8 mouse cellular contexts compared by ENCODE assay signal in the genomic region with DNA sequence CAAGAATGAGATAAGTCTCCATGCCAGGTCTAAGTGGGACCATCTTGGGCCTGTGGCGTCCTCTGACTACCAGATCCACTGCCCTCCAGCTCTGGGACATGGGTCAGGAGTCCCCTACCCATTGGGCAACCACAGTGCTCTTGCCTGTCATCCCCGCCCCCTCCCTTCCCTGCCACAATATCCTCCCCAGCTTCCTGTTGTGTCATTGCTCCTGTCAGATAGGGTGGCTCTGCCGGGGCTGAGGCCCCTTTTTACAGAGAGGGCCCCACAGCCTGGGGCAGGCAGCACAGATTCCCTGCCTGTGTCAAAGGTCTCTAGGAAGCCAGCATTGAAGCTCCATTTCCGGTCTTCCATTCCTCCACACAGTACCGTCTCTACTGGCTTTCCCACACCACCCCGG.
A peak's percentile ranks its signal among the peaks of the same experiment; 100 is the strongest.
DNase-seq lines count a peak whose midpoint lies in the region; ATAC-seq and TF ChIP-seq lines count a peak whose summit lies in the region.

No protein-coding gene starts in this region.

- peak overlapping the region; percentile 96 for H3K4me2 ChIP-seq in heart, embryonic 16.5 days (ENCODE audit: low read depth, low read length)
- peak overlapping the region; percentile 76 for H3K4me2 ChIP-seq in liver, embryonic 16.5 days (ENCODE audit: low read depth, low read length)

- no peaks in the 10 kb centered on the region for H3K9me3 ChIP-seq in heart, embryonic 16.5 days (replicated peaks; ENCODE audit: control insufficient read depth, low read length)
- no peaks in the 10 kb centered on the region for H3K9me3 ChIP-seq in liver, embryonic 16.5 days (replicated peaks; ENCODE audit: control insufficient read depth, low read length)

- ATAC-seq in heart, embryonic 16.5 days (replicated peaks; ENCODE audit: extremely low read depth, insufficient read depth, low FRiP score), result 0 out of 2 replicates have a peak, but pooled peaks have one; percentile 10
- peak; percentile 56 for ATAC-seq in liver, embryonic 16.5 days (ENCODE audit: low read depth)

- TF ChIP-seq POLR2A in lung, adult 2 months (IDR thresholded peaks at IDR 0.05; ENCODE audit: borderline replicate concordance, extremely low read depth, low read depth, low read length), result peak; percentile 33; the same call in 1 of the 2 replicates
- no peak for TF ChIP-seq POLR2A in olfactory bulb, adult 2 months (IDR thresholded peaks at IDR 0.05; ENCODE audit: insufficient read depth, low read depth, low read length)

- H3K4me1 ChIP-seq in lung, adult 2 months (ENCODE audit: control insufficient read depth, insufficient read depth, low read length), result peaks cover 38% of the 10 kb centered on the region
- peaks cover 78% of the 10 kb centered on the region for H3K4me1 ChIP-seq in heart, embryonic 16.5 days (ENCODE audit: control insufficient read depth, insufficient read depth, low read length)
- peaks cover 86% of the 10 kb centered on the region for H3K4me1 ChIP-seq in liver, embryonic 16.5 days (ENCODE audit: control insufficient read depth, low read depth, low read length)
- H3K4me1 ChIP-seq in olfactory bulb, adult 2 months (ENCODE audit: control insufficient read depth, insufficient read depth, low read length), result peaks cover 46% of the 10 kb centered on the region

- H3K27me3 ChIP-seq in heart, embryonic 16.5 days (ENCODE audit: control insufficient read depth, insufficient read depth, low read length), result no peaks in the 10 kb centered on the region
- no peaks in the 10 kb centered on the region for H3K27me3 ChIP-seq in liver, embryonic 16.5 days (ENCODE audit: control insufficient read depth, insufficient read depth, low read depth, low read length)

- no peak for TF ChIP-seq CTCF in lung, adult 2 months (IDR thresholded peaks at IDR 0.05; ENCODE audit: insufficient read depth, low read length)
- TF ChIP-seq CTCF in olfactory bulb, adult 2 months (IDR thresholded peaks at IDR 0.05; ENCODE audit: insufficient read depth, low read depth, low read length), result no peak

- H3K36me3 ChIP-seq in heart, embryonic 16.5 days (ENCODE audit: control insufficient read depth, insufficient read depth), result no peaks in the 10 kb centered on the region
- H3K36me3 ChIP-seq in liver, embryonic 16.5 days (ENCODE audit: control insufficient read depth, insufficient read depth), result no peaks in the 10 kb centered on the region

- peak overlapping the region; percentile 82 for H3K27ac ChIP-seq in heart, embryonic 16.5 days (ENCODE audit: low read length)
- H3K27ac ChIP-seq in liver, embryonic 16.5 days (ENCODE audit: low read length), result peak overlapping the region; percentile 64
- H3K27ac ChIP-seq in olfactory bulb, adult 2 months (ENCODE audit: insufficient read depth, low read depth, low read length), result peak overlapping the region; percentile 45; the same call in 1 of the 2 replicates

- no peak for DNase-seq in lung, adult 2 months
- no peak for DNase-seq in lung, postnatal 14 days
- DNase-seq in ovary, postnatal 36 days (ENCODE audit: low spot score), result no peak
- DNase-seq in right cerebral cortex, postnatal 25 days, result no peak
- DNase-seq in gastrocnemius, postnatal 25 days, result no peak

- H3K4me3 ChIP-seq in lung, adult 2 months (replicated peaks; ENCODE audit: extremely low read depth, low read depth, low read length), result peak overlapping the region; percentile 8
- peak overlapping the region; percentile 68 for H3K4me3 ChIP-seq in heart, embryonic 16.5 days (ENCODE audit: low read length)
- H3K4me3 ChIP-seq in liver, embryonic 16.5 days (ENCODE audit: low read depth, low read length), result peak overlapping the region; percentile 64; the same call in 1 of the 2 replicates
- H3K4me3 ChIP-seq in olfactory bulb, adult 2 months (ENCODE audit: insufficient read depth, low read depth, low read length), result no peak overlapping the region

- WGBS in lung, adult 2 months, result 35% methylated on average over 6 of the region's 6 CpGs
- 50% methylated on average over 6 of the region's 6 CpGs for WGBS in heart, embryonic 16.5 days
- WGBS in liver, embryonic 16.5 days (ENCODE audit: insufficient replicate concordance), result 3% methylated on average over 6 of the region's 6 CpGs
- WGBS in olfactory bulb, adult 2 months, result 80% methylated on average over 6 of the region's 6 CpGs

- H3K9ac ChIP-seq in heart, embryonic 16.5 days (ENCODE audit: low read length), result peak overlapping the region; percentile 88
- H3K9ac ChIP-seq in liver, embryonic 16.5 days (ENCODE audit: low read depth, low read length), result peak overlapping the region; percentile 39; the same call in 1 of the 2 replicates
